Mouse (Mus musculus): ENCODE data around the gene Olfr558. TPM values are rescaled to one million over a fixed set of nuclear protein-coding genes. Genes with fewer than 3 reads are reported as not detected.

The Olfr558 gene
- polyA plus RNA-seq (2015; fragmentation: Nextera tagmentation; extraction: Ambion mirVana): 0.51 and 0.74 TPM in 2 replicates

DNA sequence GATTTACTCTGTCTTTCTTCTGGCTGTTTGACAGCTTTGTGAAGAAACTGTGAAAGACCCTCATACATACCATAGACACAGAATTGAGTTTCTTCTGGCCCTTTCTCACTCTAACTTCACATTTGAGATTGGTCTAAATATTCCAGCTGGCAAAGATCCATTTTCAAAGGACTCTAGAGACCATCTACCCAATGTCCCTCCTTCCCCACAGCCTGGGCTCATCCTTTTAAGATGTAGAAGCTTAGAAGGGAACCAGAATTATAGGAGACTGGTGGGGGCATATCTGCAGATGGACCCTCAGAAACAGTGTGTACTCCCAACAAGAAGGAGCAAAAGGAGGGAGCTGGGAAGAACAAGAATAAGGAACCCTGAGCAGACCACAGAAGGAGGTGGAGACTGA lies at the start of gene Olfr558:
Gene Olfr558 (plus strand): TSS at position 301 of the 400 bp plus-strand sequence.
- Histone ChIP-seq H3K4me2 (no peak within 1 kb of the TSS), H3K27ac (no peak within 1 kb of the TSS), H3K36me3 (no peaks in the 10 kb centered on the region), H3K4me3 (no peak within 1 kb of the TSS), H3K9ac (no peak within 1 kb of the TSS), H3K4me1 (replicated peaks) (no peaks in the 10 kb centered on the region), H3K27me3 (no peaks in the 10 kb centered on the region), H3K9me3 (replicated peaks) (no peaks in the 10 kb centered on the region)
- ATAC-seq (replicated peaks; ENCODE audit: insufficient number of reproducible peaks, insufficient read depth, low FRiP score, low read depth): no peak

DNA sequence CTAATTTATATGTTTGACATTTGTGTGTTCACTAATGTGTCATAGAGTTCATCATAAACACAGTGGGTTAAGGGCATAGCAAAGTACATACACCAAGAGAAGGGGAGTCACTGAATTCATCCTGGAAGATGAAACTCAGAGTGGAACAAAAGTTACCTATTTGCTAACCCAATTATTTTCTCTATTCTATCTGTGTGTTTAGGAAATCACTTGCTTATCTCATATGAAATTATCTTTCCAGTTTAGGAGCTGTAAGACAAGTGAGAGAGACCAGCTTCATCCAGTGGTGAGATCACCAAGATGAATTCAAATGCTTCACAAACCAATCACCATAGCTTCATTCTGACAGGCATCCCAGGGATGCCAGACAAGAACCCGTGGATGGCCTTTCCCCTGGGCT lies 43.5 kb upstream of the Olfr558 start, which contains the start of gene Olfr555:
Gene Olfr555 (plus strand): TSS at position 301 of the 400 bp plus-strand sequence.
- no peaks in the 10 kb centered on the region for H3K9me3 ChIP-seq (replicated peaks)
- no peak for ATAC-seq (replicated peaks; ENCODE audit: insufficient number of reproducible peaks, insufficient read depth, low FRiP score, low read depth)
- no peak within 1 kb of the TSS for H3K27ac ChIP-seq
- H3K4me3 ChIP-seq: no peak within 1 kb of the TSS
- H3K27me3 ChIP-seq: no peaks in the 10 kb centered on the region
- 58% methylated on average over 1 of the region's 1 CpGs for WGBS
- no peak within 1 kb of the TSS for H3K4me2 ChIP-seq
- no peak within 1 kb of the TSS for H3K9ac ChIP-seq
- H3K36me3 ChIP-seq: no peaks in the 10 kb centered on the region
- H3K4me1 ChIP-seq (replicated peaks): no peaks in the 10 kb centered on the region

DNA sequence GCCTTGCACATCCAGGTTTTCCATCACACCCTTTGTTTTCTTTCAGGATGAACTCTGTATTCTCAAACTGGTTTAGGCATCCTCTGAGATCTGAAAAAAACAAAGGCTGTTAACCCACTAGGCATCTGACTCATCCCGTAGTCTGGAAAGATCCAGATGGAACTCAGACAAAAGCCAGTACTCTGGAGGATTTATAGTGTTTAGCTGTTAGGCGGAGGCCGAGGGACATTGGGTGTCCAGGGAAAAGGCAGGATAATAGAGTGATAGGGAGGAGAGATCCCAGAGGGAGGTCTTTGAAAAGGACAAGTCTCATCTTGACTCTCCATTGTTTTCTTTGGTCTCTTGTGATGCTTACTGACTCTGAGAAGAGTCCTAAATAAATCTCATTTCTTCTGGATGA lies 37.4 kb upstream of the Olfr558 start, which contains the start of gene Olfr556:
Gene Olfr556 (plus strand): TSS at position 301 of the 400 bp plus-strand sequence.
- no peak for ATAC-seq (replicated peaks; ENCODE audit: insufficient number of reproducible peaks, insufficient read depth, low FRiP score, low read depth)
- H3K4me2 ChIP-seq: no peak within 1 kb of the TSS
- no peaks in the 10 kb centered on the region for H3K4me1 ChIP-seq (replicated peaks)
- no peaks in the 10 kb centered on the region for H3K27me3 ChIP-seq
- 65% methylated on average over 3 of the region's 3 CpGs for WGBS
- H3K9me3 ChIP-seq (replicated peaks): no peaks in the 10 kb centered on the region
- H3K36me3 ChIP-seq: no peaks in the 10 kb centered on the region
- H3K9ac ChIP-seq: no peak within 1 kb of the TSS
- no peak within 1 kb of the TSS for H3K27ac ChIP-seq
- H3K4me3 ChIP-seq: no peak within 1 kb of the TSS

DNA sequence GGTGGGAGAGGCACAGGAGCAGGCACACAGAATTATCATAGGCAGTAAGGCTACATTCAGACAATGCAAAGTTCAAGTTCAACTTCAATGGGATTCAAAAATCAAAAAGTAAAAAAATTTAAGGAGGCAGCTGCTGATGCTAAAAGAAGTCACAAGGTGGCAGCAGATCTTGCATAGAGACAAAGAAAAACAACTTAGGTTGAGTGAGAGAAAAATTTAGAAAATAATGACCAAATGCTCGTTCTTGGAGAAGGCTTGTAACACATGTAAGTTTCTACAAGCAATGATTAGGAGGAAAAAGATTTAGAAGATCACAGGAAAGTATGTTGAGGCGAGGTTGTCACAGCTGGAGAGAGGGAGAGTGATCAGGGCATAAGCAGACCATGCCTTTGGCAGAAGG lies 36.6 kb upstream of the Olfr558 start:
- H3K27me3 ChIP-seq: no peaks in the 10 kb centered on the region
- H3K9ac ChIP-seq: no peak overlapping the region
- H3K4me2 ChIP-seq: no peak overlapping the region
- H3K4me3 ChIP-seq: no peak overlapping the region
- H3K4me1 ChIP-seq (replicated peaks): no peaks in the 10 kb centered on the region
- no peaks in the 10 kb centered on the region for H3K36me3 ChIP-seq
- H3K27ac ChIP-seq: no peak overlapping the region
- WGBS: 30% methylated on average over 2 of the region's 2 CpGs
- H3K9me3 ChIP-seq (replicated peaks): no peaks in the 10 kb centered on the region
- ATAC-seq (replicated peaks; ENCODE audit: insufficient number of reproducible peaks, insufficient read depth, low FRiP score, low read depth): no peak

DNA sequence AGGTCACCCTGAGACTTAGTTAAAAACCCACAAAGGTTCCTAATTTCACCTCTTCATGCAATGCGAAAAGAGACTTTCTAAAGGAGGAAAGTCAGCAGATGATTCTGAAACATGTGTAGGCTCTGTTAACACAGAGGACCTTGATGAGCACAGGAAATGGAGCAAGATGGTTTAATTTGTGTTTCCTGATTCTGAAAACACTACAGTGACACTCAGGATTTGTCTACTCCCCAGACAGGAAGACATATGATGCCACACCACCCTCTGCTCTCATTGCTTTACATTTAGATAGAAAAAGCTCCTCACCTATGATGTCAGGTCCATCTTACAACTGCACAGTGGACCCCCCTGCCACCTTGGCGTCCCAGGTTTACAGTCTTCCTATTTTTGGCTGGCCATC lies 25.8 kb upstream of the Olfr558 start:
- 69% methylated on average over 2 of the region's 2 CpGs for WGBS
- no peak overlapping the region for H3K27ac ChIP-seq
- no peaks in the 10 kb centered on the region for H3K36me3 ChIP-seq
- no peaks in the 10 kb centered on the region for H3K27me3 ChIP-seq
- H3K4me3 ChIP-seq: no peak overlapping the region
- H3K4me1 ChIP-seq (replicated peaks): no peaks in the 10 kb centered on the region
- no peak overlapping the region for H3K9ac ChIP-seq
- H3K9me3 ChIP-seq (replicated peaks): no peaks in the 10 kb centered on the region
- no peak for ATAC-seq (replicated peaks; ENCODE audit: insufficient number of reproducible peaks, insufficient read depth, low FRiP score, low read depth)
- H3K4me2 ChIP-seq: no peak overlapping the region

DNA sequence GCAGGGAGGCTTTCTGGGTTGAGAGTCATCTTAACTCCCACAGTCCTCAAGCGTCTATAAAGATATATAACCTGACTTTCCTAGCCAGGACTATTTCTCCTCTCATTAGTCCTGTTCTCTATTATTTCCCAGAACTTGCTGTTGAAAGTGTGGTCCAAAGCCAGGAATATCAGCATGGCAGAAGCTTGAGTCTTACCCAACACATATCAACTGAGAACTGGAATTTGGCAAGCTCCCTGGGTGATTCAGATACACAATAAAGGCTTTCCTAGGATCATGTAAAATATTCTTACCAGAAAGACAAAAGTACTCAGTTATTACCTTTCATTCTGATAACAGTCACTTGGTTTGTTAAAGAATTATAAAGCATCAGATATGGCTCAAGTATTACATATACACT lies 20.1 kb upstream of the Olfr558 start:
- no peaks in the 10 kb centered on the region for H3K9me3 ChIP-seq (replicated peaks)
- ATAC-seq (replicated peaks; ENCODE audit: insufficient number of reproducible peaks, insufficient read depth, low FRiP score, low read depth): no peak
- no peak overlapping the region for H3K27ac ChIP-seq
- H3K27me3 ChIP-seq: no peaks in the 10 kb centered on the region
- H3K4me2 ChIP-seq: no peak overlapping the region
- peaks cover 2% of the 10 kb centered on the region; the same call in 1 of the 2 replicates for H3K36me3 ChIP-seq
- H3K4me1 ChIP-seq (replicated peaks): no peaks in the 10 kb centered on the region
- 74% methylated on average over 1 of the region's 1 CpGs for WGBS
- H3K9ac ChIP-seq: no peak overlapping the region
- H3K4me3 ChIP-seq: no peak overlapping the region

DNA sequence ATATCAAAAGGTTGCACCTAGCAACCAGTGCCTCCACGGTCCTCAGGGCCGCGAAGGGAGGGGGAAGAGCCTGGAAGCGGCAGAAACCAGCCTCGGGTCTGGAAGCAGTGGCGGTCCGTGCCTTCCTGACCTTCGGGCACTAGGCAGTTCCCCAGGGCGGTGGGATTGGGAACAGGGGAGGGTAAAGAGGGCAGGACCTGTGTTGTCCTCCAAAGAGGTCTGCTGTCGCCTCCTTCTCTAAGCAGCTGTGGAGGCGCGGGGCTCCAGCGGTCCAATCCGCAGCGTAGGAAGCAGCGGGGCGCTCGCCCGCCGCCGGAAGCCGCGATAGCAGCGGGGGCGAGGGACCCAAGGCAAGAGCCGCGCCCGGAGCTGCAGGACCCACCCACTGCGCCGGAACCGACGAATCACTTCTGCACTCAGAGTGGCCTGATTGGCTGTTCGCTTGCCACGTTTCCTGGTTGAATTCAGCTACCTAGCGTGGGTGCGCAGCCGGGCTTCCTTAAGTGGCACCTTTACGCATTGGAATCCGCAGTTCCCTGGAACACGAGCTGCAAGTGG lies 15.0 kb upstream of the Olfr558 start, which contains the start of gene Trim68:
Gene Trim68 (minus strand): TSS at position 384 of the 558 bp plus-strand sequence.
- Histone ChIP-seq H3K27me3 (no peaks in the 10 kb centered on the region), H3K9ac (peak within 1 kb of the TSS; percentile 68), H3K9me3 (replicated peaks) (no peaks in the 10 kb centered on the region), H3K4me3 (peak within 1 kb of the TSS; percentile 61), H3K4me2 (peak within 1 kb of the TSS; percentile 70), H3K27ac (peak within 1 kb of the TSS; percentile 84), H3K4me1 (replicated peaks) (peaks cover 4% of the 10 kb centered on the region), H3K36me3 (peaks cover 2% of the 10 kb centered on the region; the same call in 1 of the 2 replicates)
- peak; percentile 99 for ATAC-seq (replicated peaks; ENCODE audit: insufficient number of reproducible peaks, insufficient read depth, low FRiP score, low read depth)
- under 1% methylated on average over 40 of the region's 40 CpGs for WGBS

DNA sequence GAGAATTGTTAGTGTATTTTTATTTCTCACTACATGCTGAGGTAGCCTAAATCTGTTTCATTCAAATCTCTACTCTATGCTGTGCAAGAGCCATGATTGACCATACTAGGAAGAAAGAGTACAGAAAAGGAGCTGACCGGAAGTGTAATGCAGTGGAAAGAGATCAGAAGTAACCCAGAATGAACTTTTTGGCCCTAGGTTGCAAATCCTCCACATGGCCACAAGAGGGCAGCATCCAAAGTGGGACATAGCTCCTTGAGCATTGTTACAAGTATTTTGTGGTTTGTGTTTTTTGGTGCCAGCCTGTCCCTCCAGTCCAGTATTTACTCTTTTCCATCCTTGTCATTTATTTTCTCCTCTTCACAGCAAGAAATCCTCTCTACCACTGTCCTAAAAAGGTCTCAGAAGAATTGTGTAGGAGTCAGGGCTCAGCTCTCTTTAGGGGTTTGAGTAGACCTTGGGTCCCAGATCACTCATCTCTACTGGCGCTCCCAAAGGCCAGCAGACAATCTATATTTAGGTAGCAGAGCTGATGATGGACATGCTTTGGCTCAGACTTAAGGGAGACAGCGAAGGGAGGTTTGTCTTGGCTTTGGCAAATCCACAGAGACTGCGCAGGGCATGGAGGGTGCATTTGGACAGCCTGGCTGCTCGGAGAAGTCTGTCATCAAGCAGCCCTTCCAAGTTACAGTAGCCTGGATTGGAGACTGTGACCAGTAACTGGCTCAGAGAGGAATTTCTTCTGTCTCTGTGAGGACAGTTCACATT lies 6.5 kb upstream of the Olfr558 start, which contains the start of gene Olfr557:
Gene Olfr557 (plus strand): TSS at position 553 of the 768 bp plus-strand sequence.
- Histone ChIP-seq H3K4me1 (replicated peaks) (no peaks in the 10 kb centered on the region), H3K27me3 (no peaks in the 10 kb centered on the region), H3K9ac (no peak within 1 kb of the TSS), H3K4me3 (no peak within 1 kb of the TSS), H3K36me3 (no peaks in the 10 kb centered on the region), H3K4me2 (no peak within 1 kb of the TSS), H3K27ac (no peak within 1 kb of the TSS), H3K9me3 (replicated peaks) (no peaks in the 10 kb centered on the region)
- 0 out of 2 replicates have a peak, but pooled peaks have one; percentile 7 for ATAC-seq (replicated peaks; ENCODE audit: insufficient number of reproducible peaks, insufficient read depth, low FRiP score, low read depth)
- WGBS: 54% methylated on average over 5 of the region's 5 CpGs

DNA sequence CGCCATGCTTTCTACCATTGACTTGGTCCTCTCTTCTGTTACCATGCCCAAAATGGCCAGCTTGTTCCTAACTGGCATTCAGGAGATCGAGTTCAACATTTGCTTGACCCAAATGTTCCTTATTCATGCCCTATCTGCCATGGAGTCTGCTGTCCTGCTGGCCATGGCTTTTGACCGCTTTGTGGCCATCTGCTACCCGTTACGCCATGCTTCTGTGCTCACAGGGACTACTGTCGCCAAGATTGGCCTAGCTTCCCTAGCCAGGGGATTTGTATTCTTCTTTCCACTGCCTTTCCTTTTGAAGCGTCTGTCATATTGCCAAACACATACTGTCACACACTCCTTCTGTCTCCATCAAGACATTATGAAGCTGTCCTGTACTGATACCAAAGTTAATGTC lies 3.6 kb upstream of the Olfr558 start:
- ATAC-seq (replicated peaks; ENCODE audit: insufficient number of reproducible peaks, insufficient read depth, low FRiP score, low read depth): no peak
- 83% methylated on average over 7 of the region's 7 CpGs for WGBS

DNA sequence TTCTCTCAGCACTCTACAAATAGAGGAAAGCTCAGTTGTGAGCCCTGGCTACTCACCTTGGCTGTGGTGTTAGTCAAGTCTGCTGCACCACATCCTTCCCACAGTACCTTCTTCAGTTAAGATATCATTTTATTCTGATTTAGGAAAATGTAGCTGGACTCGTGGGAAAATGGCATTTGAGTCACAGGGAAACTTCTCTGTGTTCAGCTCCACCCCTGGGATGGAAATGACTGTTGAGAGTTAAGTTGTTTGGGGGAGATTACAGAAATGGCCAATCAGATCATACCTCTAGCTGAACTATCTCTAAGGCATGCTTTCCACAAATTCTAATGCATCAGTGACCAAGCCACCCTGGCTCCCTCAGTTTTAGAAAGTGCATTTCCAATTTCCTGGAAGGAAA lies 17.0 kb downstream of the Olfr558 start, which contains the start of gene Olfr33:
Gene Olfr33 (minus strand): TSS at position 101 of the 400 bp plus-strand sequence.
- Histone ChIP-seq H3K27ac (no peak within 1 kb of the TSS), H3K4me1 (replicated peaks) (no peaks in the 10 kb centered on the region), H3K9me3 (replicated peaks) (no peaks in the 10 kb centered on the region), H3K27me3 (no peaks in the 10 kb centered on the region), H3K9ac (no peak within 1 kb of the TSS), H3K4me2 (no peak within 1 kb of the TSS), H3K4me3 (no peak within 1 kb of the TSS), H3K36me3 (no peaks in the 10 kb centered on the region)
- 26% methylated on average over 1 of the region's 1 CpGs for WGBS
- ATAC-seq (replicated peaks; ENCODE audit: insufficient number of reproducible peaks, insufficient read depth, low FRiP score, low read depth): no peak

More for the DNA sequence above, 3.6 kb upstream of the Olfr558 start:
- Histone ChIP-seq H3K4me3 (no peak overlapping the region), H3K27me3 (no peaks in the 10 kb centered on the region), H3K9me3 (replicated peaks) (no peaks in the 10 kb centered on the region), H3K9ac (no peak overlapping the region), H3K4me2 (no peak overlapping the region), H3K36me3 (no peaks in the 10 kb centered on the region), H3K27ac (no peak overlapping the region), H3K4me1 (replicated peaks) (no peaks in the 10 kb centered on the region)

DNA sequence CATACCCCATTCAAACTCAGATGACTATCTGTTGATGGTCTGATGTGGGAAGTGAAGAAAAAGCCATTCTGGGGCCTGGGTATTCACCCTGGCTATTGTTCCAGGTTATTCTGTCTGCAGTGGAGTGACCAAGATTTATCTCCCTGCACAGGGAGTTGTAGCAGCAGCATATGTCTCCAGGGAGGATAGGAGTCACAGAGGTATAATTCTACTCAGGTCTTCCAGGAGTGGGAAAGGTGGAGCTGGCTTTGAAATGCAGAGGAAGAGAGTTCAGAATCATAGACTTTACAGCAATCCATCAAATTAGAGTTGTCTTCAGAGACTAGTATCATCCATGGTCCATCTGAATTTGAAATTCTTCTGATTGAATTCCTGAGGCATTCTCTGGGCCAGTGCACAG lies 25.4 kb downstream of the Olfr558 start, which contains the start of gene Olfr559:
Gene Olfr559 (minus strand): TSS at position 101 of the 400 bp plus-strand sequence.
- Histone ChIP-seq H3K4me3 (no peak within 1 kb of the TSS), H3K27ac (no peak within 1 kb of the TSS), H3K4me2 (no peak within 1 kb of the TSS), H3K9ac (no peak within 1 kb of the TSS), H3K27me3 (no peaks in the 10 kb centered on the region), H3K4me1 (replicated peaks) (no peaks in the 10 kb centered on the region), H3K9me3 (replicated peaks) (no peaks in the 10 kb centered on the region), H3K36me3 (no peaks in the 10 kb centered on the region)
- ATAC-seq (replicated peaks; ENCODE audit: insufficient number of reproducible peaks, insufficient read depth, low FRiP score, low read depth): no peak
